Mouse (Mus musculus) forebrain, embryonic 13.5 days (tissue): Measurements from ENCODE around the gene Cnr2. TPM values are rescaled to one million over a fixed set of nuclear protein-coding genes. Genes with fewer than 3 reads are reported as not detected.

ENCODE experiments used
- ATAC-seq: fragments of 200-750 bp; cut with Nextera tagmentation; 2 replicates; pipeline ENCODE4 v1.8.0; 2017
- H3K27ac ChIP-seq: fragments of 300-500 bp; sonication (generic); 2 replicates; pipeline ENCODE4 v1.5.1; 2015; ENCODE audit warnings: inconsistent platforms, mild to moderate bottlenecking, moderate library complexity
- H3K27me3 ChIP-seq: fragments of 300-500 bp; sonication (generic); 2 replicates; pipeline ENCODE4 v1.6.1; 2015; ENCODE audit warnings: mild to moderate bottlenecking, inconsistent platforms
- H3K36me3 ChIP-seq: fragments of 300-500 bp; sonication (generic); 2 replicates; pipeline ENCODE4 v1.6.1; 2015; ENCODE audit warnings: mild to moderate bottlenecking, inconsistent platforms; ENCODE audit not compliant: poor library complexity, severe bottlenecking
- H3K4me1 ChIP-seq: fragments of 300-500 bp; sonication (generic); 2 replicates; pipeline ENCODE4 v1.6.1; 2015; ENCODE audit warnings: inconsistent platforms
- H3K4me2 ChIP-seq: fragments of 300-500 bp; sonication (generic); 2 replicates; pipeline ENCODE4 v1.6.1; 2015; ENCODE audit warnings: inconsistent platforms, mild to moderate bottlenecking, moderate library complexity
- H3K4me3 ChIP-seq: fragments of 300-500 bp; sonication (generic); 2 replicates; pipeline ENCODE4 v1.5.1; 2015; ENCODE audit warnings: mild to moderate bottlenecking, inconsistent platforms
- H3K9ac ChIP-seq: fragments of 300-500 bp; sonication (generic); 2 replicates; pipeline ENCODE4 v1.6.1; 2015; ENCODE audit warnings: mild to moderate bottlenecking, inconsistent platforms
- H3K9me3 ChIP-seq: fragments of 300-500 bp; sonication (generic); replicated peaks from 2 replicates; pipeline ENCODE4 v1.6.1; 2016; ENCODE audit warnings: inconsistent platforms
- WGBS: fragments of 180-500 bp; shearing (Covaris S2); methylation state at CpG from one replicate; pipeline ENCODE4 v1.1.7; 2015; 5-methylcytosine and 5-hydroxymethylcytosine counted together
- polyA plus RNA-seq: library from polyadenylated mRNA; unstranded; fragments of >200 nt; fragmentation: Nextera tagmentation; extraction: Ambion mirVana; gene quantifications from 2 replicates; pipeline ENCODE4 v1.2.1, GENCODE M21; 2015

Cnr2 gene
- polyA plus RNA-seq, 1 experiment from 2014 or later, result 0.13 TPM

- H3K27me3 ChIP-seq, result no peaks in the 10 kb centered on the region
- peaks cover 47% of the 10 kb centered on the region for H3K4me1 ChIP-seq
- peak overlapping the region; percentile 54 for H3K9ac ChIP-seq
- 35% methylated on average over 2 of the region's 2 CpGs for WGBS
- peak overlapping the region; percentile 21 for H3K4me3 ChIP-seq
- peak overlapping the region; percentile 49 for H3K4me2 ChIP-seq
- H3K36me3 ChIP-seq, result peaks cover 33% of the 10 kb centered on the region
- H3K27ac ChIP-seq, result no peak overlapping the region
- H3K9me3 ChIP-seq, result no peaks in the 10 kb centered on the region
- no peak for ATAC-seq
Measured at GRCm38 (mm10) chr4:135870227-135871023, 24.8 kb upstream of the Cnr2 start.

- peaks cover 63% of the 10 kb centered on the region for H3K4me1 ChIP-seq
- no peak overlapping the region for H3K27ac ChIP-seq
- 55% methylated on average over 3 of the region's 3 CpGs for WGBS
Measured at GRCm38 (mm10) chr4:135872015-135872414, 23.2 kb upstream of the Cnr2 start.

GRCm38 (mm10) chr4:135872589-135873391 lies 22.4 kb upstream of the Cnr2 start:
- Histone ChIP-seq H3K4me1 (peaks cover 64% of the 10 kb centered on the region), H3K9ac (peak overlapping the region; percentile 95), H3K36me3 (peaks cover 28% of the 10 kb centered on the region; the same call in 1 of the 2 replicates), H3K9me3 (no peaks in the 10 kb centered on the region), H3K27ac (peak overlapping the region; percentile 99), H3K27me3 (no peaks in the 10 kb centered on the region), H3K4me3 (peak overlapping the region; percentile 79), H3K4me2 (peak overlapping the region; percentile 84)
- 8% methylated on average over 17 of the region's 17 CpGs for WGBS
- no peak for ATAC-seq

More at GRCm38 (mm10) chr4:135872015-135872414, 23.2 kb upstream of the Cnr2 start:
- Histone ChIP-seq H3K4me2 (peak overlapping the region; percentile 84), H3K36me3 (peaks cover 28% of the 10 kb centered on the region), H3K27me3 (no peaks in the 10 kb centered on the region), H3K9ac (peak overlapping the region; percentile 95), H3K4me3 (peak overlapping the region; percentile 79), H3K9me3 (no peaks in the 10 kb centered on the region)
- ATAC-seq, result no peak

- WGBS, result under 1% methylated on average over 57 of the region's 60 CpGs
- Histone ChIP-seq H3K4me3 (peak within 1 kb of the TSS; percentile 79), H3K4me1 (peaks cover 64% of the 10 kb centered on the region), H3K4me2 (peak within 1 kb of the TSS; percentile 84), H3K27me3 (no peaks in the 10 kb centered on the region), H3K27ac (peak within 1 kb of the TSS; percentile 99), H3K36me3 (peaks cover 28% of the 10 kb centered on the region; the same call in 1 of the 2 replicates), H3K9ac (peak within 1 kb of the TSS; percentile 95), H3K9me3 (no peaks in the 10 kb centered on the region)
- peak; percentile 96 for ATAC-seq
Measured at GRCm38 (mm10) chr4:135873526-135874202, 21.5 kb upstream of the Cnr2 start, which contains the start of gene Pnrc2. Pnrc2 (minus strand) TSS chr4:135873850.

GRCm38 (mm10) chr4:135874564-135875535 lies 20.3 kb upstream of the Cnr2 start:
- no peak for ATAC-seq
- no peaks in the 10 kb centered on the region for H3K9me3 ChIP-seq
- no peak overlapping the region for H3K4me3 ChIP-seq
- H3K27me3 ChIP-seq, result no peaks in the 10 kb centered on the region
- H3K4me1 ChIP-seq, result peaks cover 55% of the 10 kb centered on the region
- H3K36me3 ChIP-seq, result peaks cover 18% of the 10 kb centered on the region; the same call in 1 of the 2 replicates
- 78% methylated on average over 10 of the region's 10 CpGs for WGBS
- H3K4me2 ChIP-seq, result peak overlapping the region; percentile 84
- peak overlapping the region; percentile 95 for H3K9ac ChIP-seq
- peak overlapping the region; percentile 99 for H3K27ac ChIP-seq

GRCm38 (mm10) chr4:135875546-135875945 lies 19.6 kb upstream of the Cnr2 start:
- no peaks in the 10 kb centered on the region for H3K9me3 ChIP-seq
- no peak overlapping the region for H3K27ac ChIP-seq
- no peak overlapping the region for H3K9ac ChIP-seq
- no peaks in the 10 kb centered on the region for H3K27me3 ChIP-seq
- no peak for ATAC-seq
- no peak overlapping the region for H3K4me3 ChIP-seq
- peaks cover 52% of the 10 kb centered on the region for H3K4me1 ChIP-seq
- peaks cover 16% of the 10 kb centered on the region; the same call in 1 of the 2 replicates for H3K36me3 ChIP-seq
- H3K4me2 ChIP-seq, result no peak overlapping the region
- 24% methylated on average over 7 of the region's 7 CpGs for WGBS

- 2% methylated on average over 9 of the region's 9 CpGs for WGBS
- no peak for ATAC-seq
- Histone ChIP-seq H3K27ac (no peak overlapping the region), H3K36me3 (peaks cover 14% of the 10 kb centered on the region; the same call in 1 of the 2 replicates), H3K4me1 (peaks cover 47% of the 10 kb centered on the region), H3K9me3 (no peaks in the 10 kb centered on the region), H3K4me2 (peak overlapping the region; percentile 52), H3K27me3 (no peaks in the 10 kb centered on the region), H3K4me3 (peak overlapping the region; percentile 12; the same call in 1 of the 2 replicates), H3K9ac (peak overlapping the region; percentile 54)
Measured at GRCm38 (mm10) chr4:135875991-135876582, 19.1 kb upstream of the Cnr2 start.

GRCm38 (mm10) chr4:135876583-135877020 lies 18.6 kb upstream of the Cnr2 start:
- H3K4me2 ChIP-seq, result peak overlapping the region; percentile 52
- no peak overlapping the region for H3K27ac ChIP-seq
- H3K36me3 ChIP-seq, result peaks cover 11% of the 10 kb centered on the region; the same call in 1 of the 2 replicates
- ATAC-seq, result no peak
- H3K9ac ChIP-seq, result peak overlapping the region; percentile 54
- 3% methylated on average over 16 of the region's 16 CpGs for WGBS
- peak overlapping the region; percentile 12; the same call in 1 of the 2 replicates for H3K4me3 ChIP-seq
- H3K27me3 ChIP-seq, result no peaks in the 10 kb centered on the region
- no peaks in the 10 kb centered on the region for H3K9me3 ChIP-seq
- H3K4me1 ChIP-seq, result peaks cover 43% of the 10 kb centered on the region

GRCm38 (mm10) chr4:135877742-135878141 lies 17.5 kb upstream of the Cnr2 start:
- H3K27me3 ChIP-seq, result no peaks in the 10 kb centered on the region
- peaks cover 32% of the 10 kb centered on the region for H3K4me1 ChIP-seq
- H3K36me3 ChIP-seq, result no peaks in the 10 kb centered on the region
- H3K4me3 ChIP-seq, result no peak overlapping the region
- H3K9me3 ChIP-seq, result no peaks in the 10 kb centered on the region
- no peak overlapping the region for H3K9ac ChIP-seq
- 75% methylated on average over 2 of the region's 2 CpGs for WGBS
- no peak for ATAC-seq
- H3K27ac ChIP-seq, result no peak overlapping the region
- H3K4me2 ChIP-seq, result no peak overlapping the region

GRCm38 (mm10) chr4:135879021-135879420 lies 16.2 kb upstream of the Cnr2 start:
- Histone ChIP-seq H3K4me3 (no peak overlapping the region), H3K27me3 (no peaks in the 10 kb centered on the region), H3K27ac (no peak overlapping the region), H3K9ac (no peak overlapping the region), H3K9me3 (no peaks in the 10 kb centered on the region), H3K4me2 (no peak overlapping the region), H3K4me1 (peaks cover 31% of the 10 kb centered on the region), H3K36me3 (no peaks in the 10 kb centered on the region)
- no peak for ATAC-seq
- WGBS, result 82% methylated on average over 6 of the region's 6 CpGs
